Mouse (Mus musculus): ENCODE results near the gene Npff. TPM values are rescaled to one million over a fixed set of nuclear protein-coding genes. Genes with fewer than 3 reads are reported as not detected.
A peak's percentile ranks its signal among the peaks of the same experiment; 100 is the strongest.

Gene Npff
- polyA plus RNA-seq, 1 experiment from 2014 or later, result 2.3 TPM

- 35% methylated on average over 5 of the region's 5 CpGs for WGBS
- ATAC-seq (ENCODE audit: insufficient number of reproducible peaks, insufficient read depth, low FRiP score, low read depth), result no peak
- H3K4me1 ChIP-seq (ENCODE audit: control insufficient read depth, insufficient read depth, low read length), result peaks cover 28% of the 10 kb centered on the region
- H3K36me3 ChIP-seq (ENCODE audit: control insufficient read depth, insufficient read depth, low read length), result peaks cover 4% of the 10 kb centered on the region; the same call in 1 of the 2 replicates
- peak overlapping the region; percentile 86 for H3K4me2 ChIP-seq (replicated peaks; ENCODE audit: low read depth, low read length)
- no peaks in the 10 kb centered on the region for H3K9me3 ChIP-seq (ENCODE audit: control insufficient read depth, low read depth, low read length)
- H3K9ac ChIP-seq (replicated peaks; ENCODE audit: low read depth, low read length), result no peak overlapping the region
- H3K4me3 ChIP-seq (ENCODE audit: low read depth, low read length), result no peak overlapping the region
- H3K27ac ChIP-seq (ENCODE audit: low read length), result peak overlapping the region; percentile 41; the same call in 1 of the 2 replicates
- H3K27me3 ChIP-seq (ENCODE audit: control insufficient read depth, insufficient read depth, low read length), result no peaks in the 10 kb centered on the region
Measured at GRCm38 (mm10) chr15:102512010-102512409, 12.7 kb downstream of the Npff start.

DNA sequence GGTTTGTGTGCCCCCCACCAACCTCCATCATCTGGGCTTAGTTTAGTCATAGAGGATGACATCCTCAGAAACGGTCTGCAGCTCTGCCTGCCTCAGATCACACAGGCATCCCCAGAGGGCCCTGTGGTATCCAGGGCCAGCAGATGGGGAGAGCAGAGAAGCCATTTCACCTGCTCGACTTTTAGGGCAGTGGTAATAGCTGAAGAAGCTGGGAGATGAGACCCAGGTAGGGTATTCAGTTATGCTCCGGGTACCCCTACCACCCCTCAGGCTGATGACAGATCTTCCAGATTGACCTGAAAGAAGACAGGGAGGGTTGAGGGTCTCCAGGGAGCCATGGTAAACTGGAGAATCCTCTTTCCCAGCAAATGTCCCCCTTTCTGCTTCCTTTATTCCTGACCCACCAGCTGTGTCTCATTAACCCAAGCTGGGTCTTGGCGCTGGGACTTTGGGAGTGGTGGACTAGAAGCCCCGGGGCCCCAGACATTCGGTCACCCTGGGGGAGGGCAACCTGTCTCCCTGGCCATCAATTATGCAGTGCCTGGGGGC is 13.4 kb downstream of the Npff start:
- H3K9me3 ChIP-seq (ENCODE audit: control insufficient read depth, low read depth, low read length), result no peaks in the 10 kb centered on the region
- WGBS, result 12% methylated on average over 6 of the region's 6 CpGs
- peak overlapping the region; percentile 64 for H3K27ac ChIP-seq (ENCODE audit: low read length)
- no peak for ATAC-seq (ENCODE audit: insufficient number of reproducible peaks, insufficient read depth, low FRiP score, low read depth)
- H3K4me2 ChIP-seq (replicated peaks; ENCODE audit: low read depth, low read length), result peak overlapping the region; percentile 86
- peaks cover 28% of the 10 kb centered on the region for H3K4me1 ChIP-seq (ENCODE audit: control insufficient read depth, insufficient read depth, low read length)
- H3K27me3 ChIP-seq (ENCODE audit: control insufficient read depth, insufficient read depth, low read length), result no peaks in the 10 kb centered on the region
- H3K9ac ChIP-seq (replicated peaks; ENCODE audit: low read depth, low read length), result no peak overlapping the region
- no peak overlapping the region for H3K4me3 ChIP-seq (ENCODE audit: low read depth, low read length)
- peaks cover 4% of the 10 kb centered on the region; the same call in 1 of the 2 replicates for H3K36me3 ChIP-seq (ENCODE audit: control insufficient read depth, insufficient read depth, low read length)

DNA sequence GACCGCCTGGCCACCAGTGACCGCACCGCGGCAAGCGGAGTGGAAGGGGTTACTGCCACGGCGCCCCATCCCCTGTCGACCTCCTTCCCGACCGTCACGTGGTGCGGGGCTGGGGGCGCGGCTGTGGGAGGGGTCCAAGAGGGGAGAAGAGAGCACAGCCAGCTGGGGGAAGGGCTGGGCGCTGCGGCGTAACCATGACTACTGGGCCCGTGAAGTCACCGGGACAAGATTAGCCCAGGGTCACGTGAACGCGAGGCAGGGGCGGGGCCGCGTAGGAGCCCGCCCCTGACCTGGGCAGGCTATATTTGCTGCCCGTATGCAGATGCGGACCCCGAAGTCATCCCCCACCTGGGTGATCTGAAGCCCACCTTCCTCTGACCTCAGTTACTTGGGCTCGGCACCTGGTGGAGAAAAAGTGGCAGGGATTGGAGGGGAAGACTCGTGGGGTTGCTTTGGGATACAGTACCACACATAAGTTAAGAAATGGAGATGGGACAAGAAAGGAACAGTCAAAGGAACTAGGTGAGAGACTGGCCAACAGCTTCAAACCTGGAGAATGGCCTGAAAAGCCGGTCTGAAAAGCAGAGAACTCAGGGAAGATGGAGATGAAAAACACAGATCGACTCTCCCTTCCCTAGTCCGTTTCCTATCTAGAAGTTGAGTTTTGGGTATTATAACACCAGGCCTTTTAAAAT is 14.0 kb downstream of the Npff start:
- Histone ChIP-seq H3K9ac (replicated peaks; ENCODE audit: low read depth, low read length) (peak overlapping the region; percentile 52), H3K4me1 (ENCODE audit: control insufficient read depth, insufficient read depth, low read length) (peaks cover 27% of the 10 kb centered on the region), H3K36me3 (ENCODE audit: control insufficient read depth, insufficient read depth, low read length) (peaks cover 6% of the 10 kb centered on the region; the same call in 1 of the 2 replicates), H3K9me3 (ENCODE audit: control insufficient read depth, low read depth, low read length) (no peaks in the 10 kb centered on the region), H3K27ac (ENCODE audit: low read length) (peak overlapping the region; percentile 84), H3K4me3 (ENCODE audit: low read depth, low read length) (peak overlapping the region; percentile 58), H3K27me3 (ENCODE audit: control insufficient read depth, insufficient read depth, low read length) (no peaks in the 10 kb centered on the region), H3K4me2 (replicated peaks; ENCODE audit: low read depth, low read length) (peak overlapping the region; percentile 86)
- WGBS, result 2% methylated on average over 34 of the region's 34 CpGs
- peak; percentile 96 for ATAC-seq (ENCODE audit: insufficient number of reproducible peaks, insufficient read depth, low FRiP score, low read depth)

DNA sequence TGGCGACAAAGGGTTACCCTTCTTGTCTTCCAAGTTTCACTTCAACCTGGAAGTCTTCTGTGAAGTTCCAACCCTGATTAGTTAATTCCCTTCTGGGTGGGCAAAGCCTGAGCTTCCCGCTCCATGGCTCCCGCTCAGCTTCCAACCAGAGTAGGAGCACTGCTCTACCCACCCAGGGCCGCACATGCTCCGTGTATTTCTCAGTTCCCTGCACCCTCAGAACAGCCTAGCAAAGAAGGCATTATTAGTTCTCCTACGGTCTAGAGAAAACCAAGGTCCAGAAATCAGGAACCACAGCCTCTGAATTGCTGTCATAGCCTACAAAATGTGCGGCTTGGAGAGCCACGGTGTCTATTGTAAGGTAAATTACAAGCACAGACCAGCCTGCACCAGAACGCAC is 14.6 kb downstream of the Npff start:
- peak; percentile 54; the same call in 1 of the 2 replicates for ATAC-seq (ENCODE audit: insufficient number of reproducible peaks, insufficient read depth, low FRiP score, low read depth)
- 4% methylated on average over 9 of the region's 9 CpGs for WGBS

DNA sequence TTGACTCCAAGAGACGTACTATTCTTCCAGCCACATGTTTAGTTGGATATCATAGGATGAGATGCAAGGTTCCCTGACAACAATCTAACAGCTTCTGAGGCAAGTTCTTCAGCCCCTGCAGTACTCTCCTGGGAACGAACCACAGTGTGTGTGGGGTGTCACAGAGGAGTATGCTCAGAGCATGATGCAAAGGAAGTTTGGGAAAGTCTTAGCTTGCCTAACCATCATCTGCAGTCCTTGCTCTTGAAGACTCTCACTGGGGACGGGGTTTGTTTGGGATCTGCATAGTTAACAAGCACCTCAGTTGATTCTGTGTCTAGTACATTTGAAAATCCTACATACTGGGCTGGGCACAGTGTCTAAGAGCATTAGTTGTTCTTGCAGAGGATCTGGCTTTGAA is 16.4 kb downstream of the Npff start:
- no peak for ATAC-seq (ENCODE audit: insufficient number of reproducible peaks, insufficient read depth, low FRiP score, low read depth)
- Histone ChIP-seq H3K9me3 (ENCODE audit: control insufficient read depth, low read depth, low read length) (no peaks in the 10 kb centered on the region), H3K4me2 (replicated peaks; ENCODE audit: low read depth, low read length) (no peak overlapping the region), H3K36me3 (ENCODE audit: control insufficient read depth, insufficient read depth, low read length) (peaks cover 24% of the 10 kb centered on the region), H3K27ac (ENCODE audit: low read length) (no peak overlapping the region), H3K4me3 (ENCODE audit: low read depth, low read length) (no peak overlapping the region), H3K9ac (replicated peaks; ENCODE audit: low read depth, low read length) (no peak overlapping the region), H3K4me1 (ENCODE audit: control insufficient read depth, insufficient read depth, low read length) (peaks cover 24% of the 10 kb centered on the region), H3K27me3 (ENCODE audit: control insufficient read depth, insufficient read depth, low read length) (no peaks in the 10 kb centered on the region)
- WGBS, result 80% methylated on average over 3 of the region's 3 CpGs

More for the DNA sequence above, 14.6 kb downstream of the Npff start:
- no peaks in the 10 kb centered on the region for H3K27me3 ChIP-seq (ENCODE audit: control insufficient read depth, insufficient read depth, low read length)
- H3K9ac ChIP-seq (replicated peaks; ENCODE audit: low read depth, low read length), result peak overlapping the region; percentile 52
- no peaks in the 10 kb centered on the region for H3K9me3 ChIP-seq (ENCODE audit: control insufficient read depth, low read depth, low read length)
- H3K4me3 ChIP-seq (ENCODE audit: low read depth, low read length), result peak overlapping the region; percentile 58
- peak overlapping the region; percentile 84; the same call in 1 of the 2 replicates for H3K27ac ChIP-seq (ENCODE audit: low read length)
- peaks cover 24% of the 10 kb centered on the region for H3K4me1 ChIP-seq (ENCODE audit: control insufficient read depth, insufficient read depth, low read length)
- H3K36me3 ChIP-seq (ENCODE audit: control insufficient read depth, insufficient read depth, low read length), result peaks cover 8% of the 10 kb centered on the region
- peak overlapping the region; percentile 86 for H3K4me2 ChIP-seq (replicated peaks; ENCODE audit: low read depth, low read length)

- peaks cover 24% of the 10 kb centered on the region for H3K4me1 ChIP-seq (ENCODE audit: control insufficient read depth, insufficient read depth, low read length)
- H3K4me3 ChIP-seq (ENCODE audit: low read depth, low read length), result no peak overlapping the region
- H3K4me2 ChIP-seq (replicated peaks; ENCODE audit: low read depth, low read length), result no peak overlapping the region
- H3K9me3 ChIP-seq (ENCODE audit: control insufficient read depth, low read depth, low read length), result no peaks in the 10 kb centered on the region
- H3K9ac ChIP-seq (replicated peaks; ENCODE audit: low read depth, low read length), result no peak overlapping the region
- H3K27ac ChIP-seq (ENCODE audit: low read length), result no peak overlapping the region
- peaks cover 32% of the 10 kb centered on the region for H3K36me3 ChIP-seq (ENCODE audit: control insufficient read depth, insufficient read depth, low read length)
- H3K27me3 ChIP-seq (ENCODE audit: control insufficient read depth, insufficient read depth, low read length), result no peaks in the 10 kb centered on the region
- ATAC-seq (ENCODE audit: insufficient number of reproducible peaks, insufficient read depth, low FRiP score, low read depth), result no peak
Measured at GRCm38 (mm10) chr15:102507561-102507960, 17.2 kb downstream of the Npff start.

- Histone ChIP-seq H3K27ac (ENCODE audit: low read length) (no peak overlapping the region), H3K4me2 (replicated peaks; ENCODE audit: low read depth, low read length) (no peak overlapping the region), H3K9ac (replicated peaks; ENCODE audit: low read depth, low read length) (no peak overlapping the region), H3K9me3 (ENCODE audit: control insufficient read depth, low read depth, low read length) (no peaks in the 10 kb centered on the region), H3K36me3 (ENCODE audit: control insufficient read depth, insufficient read depth, low read length) (peaks cover 39% of the 10 kb centered on the region), H3K4me1 (ENCODE audit: control insufficient read depth, insufficient read depth, low read length) (peaks cover 17% of the 10 kb centered on the region), H3K4me3 (ENCODE audit: low read depth, low read length) (no peak overlapping the region), H3K27me3 (ENCODE audit: control insufficient read depth, insufficient read depth, low read length) (no peaks in the 10 kb centered on the region)
- WGBS, result 92% methylated on average over 1 of the region's 1 CpGs
- no peak for ATAC-seq (ENCODE audit: insufficient number of reproducible peaks, insufficient read depth, low FRiP score, low read depth)
Measured at GRCm38 (mm10) chr15:102506864-102507263, 17.9 kb downstream of the Npff start.

- no peaks in the 10 kb centered on the region for H3K9me3 ChIP-seq (ENCODE audit: control insufficient read depth, low read depth, low read length)
- peaks cover 43% of the 10 kb centered on the region for H3K36me3 ChIP-seq (ENCODE audit: control insufficient read depth, insufficient read depth, low read length)
- ATAC-seq (ENCODE audit: insufficient number of reproducible peaks, insufficient read depth, low FRiP score, low read depth), result no peak
- WGBS, result 50% methylated on average over 2 of the region's 2 CpGs
- H3K4me1 ChIP-seq (ENCODE audit: control insufficient read depth, insufficient read depth, low read length), result peaks cover 13% of the 10 kb centered on the region
- no peak overlapping the region for H3K4me3 ChIP-seq (ENCODE audit: low read depth, low read length)
- no peaks in the 10 kb centered on the region for H3K27me3 ChIP-seq (ENCODE audit: control insufficient read depth, insufficient read depth, low read length)
- H3K27ac ChIP-seq (ENCODE audit: low read length), result no peak overlapping the region
- no peak overlapping the region for H3K9ac ChIP-seq (replicated peaks; ENCODE audit: low read depth, low read length)
- H3K4me2 ChIP-seq (replicated peaks; ENCODE audit: low read depth, low read length), result no peak overlapping the region
Measured at GRCm38 (mm10) chr15:102506464-102506830, 18.3 kb downstream of the Npff start.
